Mouse (Mus musculus) brain, embryonic 14.5 days (tissue): ENCODE data around the gene Ddx6.

Source experiments
- CTCF ChIP-seq: fragments of 200-500 bp; IDR thresholded peaks from 2 replicates; pipeline ENCODE4 v1.5.1; 2012; ENCODE audit warnings: inconsistent platforms, mild to moderate bottlenecking, moderate library complexity, borderline replicate concordance; ENCODE audit not compliant: insufficient read depth, insufficient read length; ENCODE audit errors: extremely low read depth
- POLR2A ChIP-seq: fragments of 200-500 bp; IDR thresholded peaks from 2 replicates; pipeline ENCODE4 v1.6.1; 2012; ENCODE audit warnings: mild to moderate bottlenecking, inconsistent platforms, borderline replicate concordance; ENCODE audit not compliant: poor library complexity, insufficient read depth, insufficient read length, severe bottlenecking; ENCODE audit errors: extremely low read depth

GRCm38 (mm10) chr9:44593221-44593620 lies 11.5 kb upstream of the Ddx6 start:
- TF ChIP-seq CTCF, result no peak
- no peak for TF ChIP-seq POLR2A
